Mouse (Mus musculus): ENCODE measurements around the gene Mtx3. TPM values are rescaled to one million over a fixed set of nuclear protein-coding genes. Genes with fewer than 3 reads are reported as not detected.

Mtx3 gene
- polyA plus RNA-seq, 1 experiment from 2014 or later = 5.6 TPM

- Histone ChIP-seq H3K4me1 (ENCODE audit: insufficient read depth) (no peaks in the 10 kb centered on the region), H3K27me3 (ENCODE audit: insufficient read depth, low read length) (no peaks in the 10 kb centered on the region), H3K9me3 (ENCODE audit: low read depth, low read length) (no peaks in the 10 kb centered on the region), H3K9ac (no peak overlapping the region), H3K27ac (ENCODE audit: low read depth) (no peak overlapping the region), H3K4me2 (no peak overlapping the region), H3K4me3 (ENCODE audit: low read depth, low read length) (no peak overlapping the region), H3K36me3 (ENCODE audit: insufficient read depth) (no peaks in the 10 kb centered on the region)
- DNase-seq (no peak), ATAC-seq (ENCODE audit: insufficient read depth) (no peak)
- no peak for TF ChIP-seq CTCF (IDR thresholded peaks at IDR 0.05; ENCODE audit: low read depth)
- 58% methylated on average over 3 of the region's 3 CpGs for WGBS
These were observed 27.2 kb upstream of the Mtx3 start for GRCm38 (mm10) chr13:92817357-92817756.

GRCm38 (mm10) chr13:92828820-92829219 is 15.7 kb upstream of the Mtx3 start:
- DNase-seq (peak; percentile 12), ATAC-seq (ENCODE audit: insufficient read depth) (no peak)
- Histone ChIP-seq H3K9me3 (ENCODE audit: low read depth, low read length) (no peaks in the 10 kb centered on the region), H3K4me1 (ENCODE audit: insufficient read depth) (no peaks in the 10 kb centered on the region), H3K4me3 (ENCODE audit: low read depth, low read length) (no peak overlapping the region), H3K27me3 (ENCODE audit: insufficient read depth, low read length) (no peaks in the 10 kb centered on the region), H3K9ac (no peak overlapping the region), H3K27ac (ENCODE audit: low read depth) (no peak overlapping the region), H3K36me3 (ENCODE audit: insufficient read depth) (no peaks in the 10 kb centered on the region), H3K4me2 (0 out of 2 replicates have a peak overlapping the region, but pooled peaks have one; percentile 7)
- TF ChIP-seq CTCF (IDR thresholded peaks at IDR 0.05; ENCODE audit: low read depth) = no peak
- 46% methylated on average over 10 of the region's 10 CpGs for WGBS

DNA sequence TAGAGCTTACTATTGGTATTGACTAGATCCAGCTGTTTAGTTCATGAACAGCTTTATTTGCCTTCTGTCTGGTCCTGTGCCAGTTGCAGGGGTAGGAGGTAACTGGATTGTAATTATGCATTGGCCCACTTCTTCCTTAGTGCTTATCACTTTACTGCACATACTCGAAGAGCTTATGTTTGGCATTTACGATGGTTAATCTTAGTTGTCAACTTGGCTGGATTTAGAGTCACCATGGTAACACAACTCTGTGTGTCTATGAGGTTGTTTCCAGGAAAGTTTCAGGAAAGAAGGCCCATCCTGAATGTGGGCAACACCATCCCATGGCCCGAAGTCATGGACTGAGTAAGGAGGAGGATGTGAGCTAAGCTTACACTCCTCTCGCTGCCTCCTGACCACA is 11.4 kb upstream of the Mtx3 start:
- ATAC-seq (ENCODE audit: insufficient read depth) (no peak), DNase-seq (no peak)
- H3K27ac ChIP-seq (ENCODE audit: low read depth) = no peak overlapping the region
- WGBS = 75% methylated on average over 4 of the region's 4 CpGs
- no peak overlapping the region for H3K4me3 ChIP-seq (ENCODE audit: low read depth, low read length)
- no peaks in the 10 kb centered on the region for H3K27me3 ChIP-seq (ENCODE audit: insufficient read depth, low read length)
- no peaks in the 10 kb centered on the region for H3K9me3 ChIP-seq (ENCODE audit: low read depth, low read length)
- H3K9ac ChIP-seq = no peak overlapping the region
- no peak overlapping the region for H3K4me2 ChIP-seq
- H3K4me1 ChIP-seq (ENCODE audit: insufficient read depth) = no peaks in the 10 kb centered on the region
- no peaks in the 10 kb centered on the region for H3K36me3 ChIP-seq (ENCODE audit: insufficient read depth)
- no peak for TF ChIP-seq CTCF (IDR thresholded peaks at IDR 0.05; ENCODE audit: low read depth)

GRCm38 (mm10) chr13:92846438-92846837 is 1.9 kb downstream of the Mtx3 start:
- H3K9me3 ChIP-seq (ENCODE audit: low read depth, low read length) = no peaks in the 10 kb centered on the region
- H3K9ac ChIP-seq = no peak overlapping the region
- H3K4me2 ChIP-seq = no peak overlapping the region
- H3K27ac ChIP-seq (ENCODE audit: low read depth) = no peak overlapping the region
- ATAC-seq (ENCODE audit: insufficient read depth) (no peak), DNase-seq (no peak)
- H3K4me1 ChIP-seq (ENCODE audit: insufficient read depth) = no peaks in the 10 kb centered on the region
- H3K4me3 ChIP-seq (ENCODE audit: low read depth, low read length) = no peak overlapping the region
- no peak for TF ChIP-seq CTCF (IDR thresholded peaks at IDR 0.05; ENCODE audit: low read depth)
- peaks cover 26% of the 10 kb centered on the region for H3K36me3 ChIP-seq (ENCODE audit: insufficient read depth)
- 66% methylated on average over 4 of the region's 4 CpGs for WGBS
- H3K27me3 ChIP-seq (ENCODE audit: insufficient read depth, low read length) = no peaks in the 10 kb centered on the region

DNA sequence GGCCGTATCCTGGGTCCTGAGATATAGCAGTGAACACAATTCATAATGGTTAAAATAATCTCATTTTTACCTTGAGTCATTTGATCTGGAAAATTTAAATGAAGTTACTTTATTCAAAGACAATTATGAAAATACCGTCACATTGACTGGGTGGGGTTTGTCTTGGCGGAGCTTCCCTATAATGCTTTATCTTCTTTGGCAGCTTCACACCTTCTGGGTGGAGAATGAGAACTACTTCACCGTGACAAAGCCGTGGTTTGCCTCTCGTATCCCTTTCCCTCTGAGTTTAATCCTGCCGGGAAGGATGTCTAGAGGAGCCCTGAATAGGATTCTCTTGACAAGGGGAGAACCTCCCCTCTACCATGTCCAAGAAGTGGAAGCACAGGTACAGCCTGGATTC is 2.8 kb downstream of the Mtx3 start:
- H3K4me3 ChIP-seq (ENCODE audit: low read depth, low read length) = no peak overlapping the region
- no peak for TF ChIP-seq CTCF (IDR thresholded peaks at IDR 0.05; ENCODE audit: low read depth)

DNA sequence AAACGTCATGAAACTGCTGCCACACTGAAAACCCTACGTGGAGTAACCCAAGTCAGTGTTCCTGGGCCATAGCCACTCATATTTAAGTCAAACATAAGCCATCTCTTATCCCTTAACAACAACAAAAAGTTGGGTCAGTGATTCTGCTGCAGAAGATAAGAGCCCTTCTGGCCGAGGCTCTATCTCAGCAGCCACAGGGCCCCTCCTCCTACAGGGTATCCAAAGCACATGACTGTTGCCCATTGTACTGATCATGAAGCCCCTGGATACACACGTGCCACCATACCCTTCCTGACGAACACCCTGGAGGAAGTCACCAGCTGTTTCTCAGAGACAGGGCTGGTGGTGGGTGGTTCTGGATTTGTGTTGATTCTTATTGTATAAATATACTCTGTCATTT is 3.4 kb downstream of the Mtx3 start:
- no peak overlapping the region for H3K4me2 ChIP-seq
- H3K4me3 ChIP-seq (ENCODE audit: low read depth, low read length) = no peak overlapping the region
- no peak for TF ChIP-seq CTCF (IDR thresholded peaks at IDR 0.05; ENCODE audit: low read depth)
- no peak overlapping the region for H3K27ac ChIP-seq (ENCODE audit: low read depth)
- 63% methylated on average over 5 of the region's 5 CpGs for WGBS
- no peaks in the 10 kb centered on the region for H3K27me3 ChIP-seq (ENCODE audit: insufficient read depth, low read length)
- DNase-seq = no peak
- H3K9me3 ChIP-seq (ENCODE audit: low read depth, low read length) = no peaks in the 10 kb centered on the region
- peaks cover 38% of the 10 kb centered on the region for H3K36me3 ChIP-seq (ENCODE audit: insufficient read depth)
- H3K9ac ChIP-seq = no peak overlapping the region
- no peaks in the 10 kb centered on the region for H3K4me1 ChIP-seq (ENCODE audit: insufficient read depth)
- ATAC-seq (ENCODE audit: insufficient read depth) = no peak

More for the DNA sequence above, 2.8 kb downstream of the Mtx3 start:
- Histone ChIP-seq H3K27me3 (ENCODE audit: insufficient read depth, low read length) (no peaks in the 10 kb centered on the region), H3K4me2 (no peak overlapping the region), H3K4me1 (ENCODE audit: insufficient read depth) (no peaks in the 10 kb centered on the region), H3K27ac (ENCODE audit: low read depth) (no peak overlapping the region), H3K9ac (no peak overlapping the region), H3K36me3 (ENCODE audit: insufficient read depth) (peaks cover 32% of the 10 kb centered on the region), H3K9me3 (ENCODE audit: low read depth, low read length) (no peaks in the 10 kb centered on the region)
- 91% methylated on average over 7 of the region's 7 CpGs for WGBS
- DNase-seq = no peak
- no peak for ATAC-seq (ENCODE audit: insufficient read depth)

DNA sequence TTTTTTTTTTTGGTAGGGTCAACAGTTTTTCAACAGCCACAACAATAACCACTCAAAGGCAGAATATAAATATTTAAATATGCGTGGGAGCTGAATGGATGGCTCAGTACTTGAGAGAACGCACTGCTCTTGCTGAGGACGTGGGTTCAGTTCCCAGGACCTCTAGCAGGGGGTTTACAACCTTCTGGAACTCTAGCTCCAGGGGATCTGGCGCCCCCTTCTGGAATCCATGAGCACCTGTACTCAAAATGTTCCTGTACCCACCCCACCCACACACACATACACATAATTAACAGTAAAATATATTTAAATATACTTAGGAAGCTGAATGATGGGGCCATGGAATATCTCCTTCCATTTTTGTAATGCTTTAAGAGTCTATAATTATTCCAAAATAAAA is 11.3 kb downstream of the Mtx3 start:
- peak; percentile 26; the same call in 1 of the 2 replicates for TF ChIP-seq CTCF (IDR thresholded peaks at IDR 0.05; ENCODE audit: low read depth)
- Histone ChIP-seq H3K4me2 (no peak overlapping the region), H3K36me3 (ENCODE audit: insufficient read depth) (peaks cover 25% of the 10 kb centered on the region), H3K9me3 (ENCODE audit: low read depth, low read length) (no peaks in the 10 kb centered on the region), H3K27me3 (ENCODE audit: insufficient read depth, low read length) (no peaks in the 10 kb centered on the region), H3K4me3 (ENCODE audit: low read depth, low read length) (no peak overlapping the region), H3K4me1 (ENCODE audit: insufficient read depth) (no peaks in the 10 kb centered on the region; the same call in 1 of the 2 replicates), H3K27ac (ENCODE audit: low read depth) (no peak overlapping the region), H3K9ac (no peak overlapping the region)
- DNase-seq (peak; percentile 29), ATAC-seq (ENCODE audit: insufficient read depth) (no peak)
- 69% methylated on average over 4 of the region's 4 CpGs for WGBS

- no peak for TF ChIP-seq CTCF (IDR thresholded peaks at IDR 0.05; ENCODE audit: low read depth)
- ATAC-seq (ENCODE audit: insufficient read depth) (peak; percentile 25; the same call in 1 of the 2 replicates), DNase-seq (peak; percentile 15)
- no peak overlapping the region for H3K4me2 ChIP-seq
- no peaks in the 10 kb centered on the region; the same call in 1 of the 2 replicates for H3K4me1 ChIP-seq (ENCODE audit: insufficient read depth)
- no peaks in the 10 kb centered on the region for H3K9me3 ChIP-seq (ENCODE audit: low read depth, low read length)
- H3K27ac ChIP-seq (ENCODE audit: low read depth) = no peak overlapping the region
- H3K4me3 ChIP-seq (ENCODE audit: low read depth, low read length) = no peak overlapping the region
- no peak overlapping the region for H3K9ac ChIP-seq
- WGBS = 34% methylated on average over 5 of the region's 5 CpGs
- no peaks in the 10 kb centered on the region for H3K27me3 ChIP-seq (ENCODE audit: insufficient read depth, low read length)
- H3K36me3 ChIP-seq (ENCODE audit: insufficient read depth) = peaks cover 8% of the 10 kb centered on the region; the same call in 1 of the 2 replicates
These were observed 14.2 kb downstream of the Mtx3 start for GRCm38 (mm10) chr13:92858808-92859207.
